Mouse (Mus musculus): ENCODE data around the gene Grid1. TPM values are rescaled to one million over a fixed set of nuclear protein-coding genes. Genes with fewer than 3 reads are reported as not detected.
A peak's percentile ranks its signal among the peaks of the same experiment; 100 is the strongest.

Grid1 gene
- polyA plus RNA-seq, 1 experiment from 2014 or later: 2.4 TPM

GRCm38 (mm10) chr14:35453702-35454101 is 633.8 kb downstream of the Grid1 start:
- 89% methylated on average over 7 of the region's 7 CpGs for WGBS

GRCm38 (mm10) chr14:35468254-35468653 is 648.3 kb downstream of the Grid1 start:
- 67% methylated on average over 6 of the region's 6 CpGs for WGBS
- no peaks in the 10 kb centered on the region for H3K9me3 ChIP-seq
- no peak overlapping the region for H3K27ac ChIP-seq

More at GRCm38 (mm10) chr14:35453702-35454101, 633.8 kb downstream of the Grid1 start:
- H3K9me3 ChIP-seq: no peaks in the 10 kb centered on the region
- H3K4me3 ChIP-seq: no peak overlapping the region
- no peak overlapping the region for H3K4me2 ChIP-seq (replicated peaks)
- ATAC-seq (ENCODE audit: low FRiP score, low read depth): no peak
- H3K4me1 ChIP-seq: no peaks in the 10 kb centered on the region
- no peaks in the 10 kb centered on the region for H3K27me3 ChIP-seq (replicated peaks)
- no peaks in the 10 kb centered on the region for H3K36me3 ChIP-seq
- H3K27ac ChIP-seq: no peak overlapping the region
- H3K9ac ChIP-seq: no peak overlapping the region

GRCm38 (mm10) chr14:35486017-35486416 is 666.1 kb downstream of the Grid1 start:
- Histone ChIP-seq H3K27ac (no peak overlapping the region), H3K4me1 (no peaks in the 10 kb centered on the region), H3K9me3 (no peaks in the 10 kb centered on the region), H3K36me3 (no peaks in the 10 kb centered on the region), H3K27me3 (replicated peaks) (no peaks in the 10 kb centered on the region), H3K4me2 (replicated peaks) (no peak overlapping the region), H3K4me3 (no peak overlapping the region), H3K9ac (no peak overlapping the region)
- WGBS: 76% methylated on average over 2 of the region's 2 CpGs
- ATAC-seq (ENCODE audit: low FRiP score, low read depth): no peak

More at GRCm38 (mm10) chr14:35468254-35468653, 648.3 kb downstream of the Grid1 start:
- no peaks in the 10 kb centered on the region for H3K27me3 ChIP-seq (replicated peaks)
- no peaks in the 10 kb centered on the region for H3K4me1 ChIP-seq
- H3K4me2 ChIP-seq (replicated peaks): no peak overlapping the region
- ATAC-seq (ENCODE audit: low FRiP score, low read depth): 0 out of 2 replicates have a peak, but pooled peaks have one; percentile 21
- no peak overlapping the region for H3K4me3 ChIP-seq
- H3K9ac ChIP-seq: no peak overlapping the region
- no peaks in the 10 kb centered on the region for H3K36me3 ChIP-seq

- H3K27ac ChIP-seq: no peak overlapping the region
- no peaks in the 10 kb centered on the region for H3K36me3 ChIP-seq
- WGBS: 77% methylated on average over 5 of the region's 5 CpGs
- no peak for ATAC-seq (ENCODE audit: low FRiP score, low read depth)
- no peaks in the 10 kb centered on the region for H3K4me1 ChIP-seq
- no peak overlapping the region for H3K9ac ChIP-seq
- H3K9me3 ChIP-seq: no peaks in the 10 kb centered on the region
- no peaks in the 10 kb centered on the region for H3K27me3 ChIP-seq (replicated peaks)
- no peak overlapping the region for H3K4me2 ChIP-seq (replicated peaks)
- H3K4me3 ChIP-seq: no peak overlapping the region
Measured at GRCm38 (mm10) chr14:35502324-35502723, 682.4 kb downstream of the Grid1 start.

- no peaks in the 10 kb centered on the region for H3K9me3 ChIP-seq
- no peak overlapping the region for H3K9ac ChIP-seq
- no peaks in the 10 kb centered on the region for H3K36me3 ChIP-seq
- no peak overlapping the region for H3K4me3 ChIP-seq
- H3K27ac ChIP-seq: no peak overlapping the region
- H3K4me2 ChIP-seq (replicated peaks): no peak overlapping the region
- no peaks in the 10 kb centered on the region for H3K4me1 ChIP-seq
- ATAC-seq (ENCODE audit: low FRiP score, low read depth): no peak
- H3K27me3 ChIP-seq (replicated peaks): no peaks in the 10 kb centered on the region
Measured at GRCm38 (mm10) chr14:35519402-35519801, 699.5 kb downstream of the Grid1 start.

- H3K36me3 ChIP-seq: no peaks in the 10 kb centered on the region
- H3K4me3 ChIP-seq: no peak overlapping the region
- H3K9ac ChIP-seq: no peak overlapping the region
- 84% methylated on average over 3 of the region's 3 CpGs for WGBS
- H3K4me1 ChIP-seq: no peaks in the 10 kb centered on the region
- H3K27ac ChIP-seq: no peak overlapping the region
- no peaks in the 10 kb centered on the region for H3K27me3 ChIP-seq (replicated peaks)
- no peaks in the 10 kb centered on the region for H3K9me3 ChIP-seq
- ATAC-seq (ENCODE audit: low FRiP score, low read depth): no peak
- no peak overlapping the region for H3K4me2 ChIP-seq (replicated peaks)
Measured at GRCm38 (mm10) chr14:35538835-35539234, 718.9 kb downstream of the Grid1 start.

- Histone ChIP-seq H3K36me3 (no peaks in the 10 kb centered on the region), H3K27me3 (replicated peaks) (no peaks in the 10 kb centered on the region), H3K9me3 (no peaks in the 10 kb centered on the region), H3K4me2 (replicated peaks) (no peak overlapping the region), H3K27ac (no peak overlapping the region), H3K4me3 (no peak overlapping the region), H3K4me1 (no peaks in the 10 kb centered on the region), H3K9ac (no peak overlapping the region)
- 47% methylated on average over 4 of the region's 4 CpGs for WGBS
- ATAC-seq (ENCODE audit: low FRiP score, low read depth): peak; percentile 37; the same call in 1 of the 2 replicates
Measured at GRCm38 (mm10) chr14:35541254-35541991, 721.5 kb downstream of the Grid1 start.

GRCm38 (mm10) chr14:35541992-35542380 is 722.1 kb downstream of the Grid1 start:
- 44% methylated on average over 1 of the region's 1 CpGs for WGBS
- Histone ChIP-seq H3K9ac (no peak overlapping the region), H3K9me3 (no peaks in the 10 kb centered on the region), H3K4me3 (no peak overlapping the region), H3K4me2 (replicated peaks) (no peak overlapping the region), H3K36me3 (no peaks in the 10 kb centered on the region), H3K4me1 (no peaks in the 10 kb centered on the region), H3K27me3 (replicated peaks) (no peaks in the 10 kb centered on the region), H3K27ac (no peak overlapping the region)
- ATAC-seq (ENCODE audit: low FRiP score, low read depth): no peak

- no peak for ATAC-seq (ENCODE audit: low FRiP score, low read depth)
- H3K9ac ChIP-seq: no peak overlapping the region
- H3K9me3 ChIP-seq: no peaks in the 10 kb centered on the region
- 90% methylated on average over 3 of the region's 3 CpGs for WGBS
- H3K4me3 ChIP-seq: no peak overlapping the region
- H3K36me3 ChIP-seq: no peaks in the 10 kb centered on the region
- H3K27me3 ChIP-seq (replicated peaks): no peaks in the 10 kb centered on the region
- H3K4me2 ChIP-seq (replicated peaks): no peak overlapping the region
- H3K27ac ChIP-seq: no peak overlapping the region
- H3K4me1 ChIP-seq: no peaks in the 10 kb centered on the region
Measured at GRCm38 (mm10) chr14:35554288-35554687, 734.4 kb downstream of the Grid1 start.

- Histone ChIP-seq H3K36me3 (no peaks in the 10 kb centered on the region), H3K27me3 (replicated peaks) (no peaks in the 10 kb centered on the region)
- WGBS: 93% methylated on average over 3 of the region's 3 CpGs
Measured at GRCm38 (mm10) chr14:35561244-35561893, 741.5 kb downstream of the Grid1 start.

GRCm38 (mm10) chr14:35572991-35573502 is 753.1 kb downstream of the Grid1 start:
- 62% methylated on average over 4 of the region's 4 CpGs for WGBS
- H3K9ac ChIP-seq: no peak overlapping the region
- no peaks in the 10 kb centered on the region for H3K36me3 ChIP-seq
- H3K9me3 ChIP-seq: no peaks in the 10 kb centered on the region
- no peak overlapping the region for H3K27ac ChIP-seq
- no peaks in the 10 kb centered on the region for H3K27me3 ChIP-seq (replicated peaks)
- no peaks in the 10 kb centered on the region for H3K4me1 ChIP-seq
- H3K4me3 ChIP-seq: no peak overlapping the region
- H3K4me2 ChIP-seq (replicated peaks): no peak overlapping the region
- ATAC-seq (ENCODE audit: low FRiP score, low read depth): peak; percentile 65

More at GRCm38 (mm10) chr14:35561244-35561893, 741.5 kb downstream of the Grid1 start:
- Histone ChIP-seq H3K9ac (no peak overlapping the region), H3K27ac (no peak overlapping the region), H3K4me3 (no peak overlapping the region), H3K9me3 (no peaks in the 10 kb centered on the region), H3K4me1 (no peaks in the 10 kb centered on the region), H3K4me2 (replicated peaks) (no peak overlapping the region)
- no peak for ATAC-seq (ENCODE audit: low FRiP score, low read depth)

GRCm38 (mm10) chr14:35574489-35574888 is 754.6 kb downstream of the Grid1 start:
- no peak overlapping the region for H3K9ac ChIP-seq
- no peaks in the 10 kb centered on the region for H3K27me3 ChIP-seq (replicated peaks)
- no peaks in the 10 kb centered on the region for H3K36me3 ChIP-seq
- no peak overlapping the region for H3K4me2 ChIP-seq (replicated peaks)
- no peaks in the 10 kb centered on the region for H3K9me3 ChIP-seq
- H3K27ac ChIP-seq: no peak overlapping the region
- H3K4me3 ChIP-seq: no peak overlapping the region
- 64% methylated on average over 2 of the region's 2 CpGs for WGBS
- no peak for ATAC-seq (ENCODE audit: low FRiP score, low read depth)
- no peaks in the 10 kb centered on the region for H3K4me1 ChIP-seq

All from neural tube, embryonic 12.5 days (tissue).